Mouse (Mus musculus) cerebellum, adult 8-10 months (tissue): ENCODE measurements at regions not wholly inside any gene's neighbourhood (a gene's known extent, or its start where the extent isn't known, plus 50 kb on each side); places are given as distances from the start of the nearest gene placed in this dataset.

Source experiments
- DNase-seq: peaks from one replicate; pipeline ENCODE4 v3.0.0; 2022

- DNase-seq, result peak; percentile 52
Observed at GRCm38 (mm10) chr1:124156832-124157231, 111.5 kb upstream of the Dpp10 start.

GRCm38 (mm10) chr1:124152101-124152500, 106.7 kb upstream of the Dpp10 start:
- no peak for DNase-seq

GRCm38 (mm10) chr1:124148590-124148989, 103.2 kb upstream of the Dpp10 start:
- DNase-seq, result peak; percentile 87

GRCm38 (mm10) chr1:124104286-124104846, 59.0 kb upstream of the Dpp10 start:
- no peak for DNase-seq

- no peak for DNase-seq
Observed at GRCm38 (mm10) chr1:124103049-124103448, 57.7 kb upstream of the Dpp10 start.
